Mouse (Mus musculus) heart, postnatal 0 days (tissue): Measurements from ENCODE around the gene Tmem259.

Experiments used
- CTCF ChIP-seq: IDR thresholded peaks from 2 replicates; pipeline ENCODE4 v1.5.1; 2016; ENCODE audit warnings: antibody characterized with exemption, control low read depth, low read depth
- EP300 ChIP-seq: IDR thresholded peaks from 2 replicates; pipeline ENCODE4 v1.6.1; 2016; ENCODE audit warnings: antibody characterized with exemption, low read depth

DNA sequence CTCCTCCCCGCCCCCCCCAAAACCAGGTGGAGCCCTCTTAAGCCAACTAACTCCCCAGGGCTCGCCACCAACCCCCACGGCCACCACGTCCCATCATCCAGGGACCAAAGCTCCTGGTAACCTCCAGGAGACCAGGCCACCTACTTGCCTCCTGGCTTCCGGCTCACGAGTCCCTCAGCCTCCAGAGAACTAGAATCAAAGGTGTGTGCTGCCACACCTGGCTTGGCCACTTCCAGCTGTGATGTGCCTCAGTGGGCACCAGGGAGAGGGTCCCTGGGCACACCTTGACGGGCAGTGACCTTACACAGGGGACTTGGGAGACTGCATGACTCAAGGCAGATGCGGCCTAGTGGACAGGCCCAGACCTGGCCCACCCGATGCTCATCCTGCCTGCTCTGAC, 28.4 kb downstream of the Tmem259 start:
- TF ChIP-seq CTCF (no peak), EP300 (no peak)
